Mouse (Mus musculus) MEL (cell line): ENCODE measurements around the gene Irs2. TPM values are rescaled to one million over a fixed set of nuclear protein-coding genes. Genes with fewer than 3 reads are reported as not detected.

Source experiments
- DNase-seq: peaks from one replicate; pipeline ENCODE4 v3.0.0; 2011; ENCODE audit warnings: low read depth, low spot score
- H3K27ac ChIP-seq: 2 replicates; pipeline ENCODE4 v1.5.1; 2012; ENCODE audit warnings: low read depth, mild to moderate bottlenecking, control low read depth, low read length, moderate library complexity; ENCODE audit not compliant: control insufficient read depth
- H3K27me3 ChIP-seq, 2 experiments: fragments of 150-350 bp in 1 of 2; sonication (generic) in 1 of 2; 2 replicates each; pipeline ENCODE4 v1.6.1; 2012; ENCODE audit warnings: low read length in 2 of 2, mild to moderate bottlenecking in 2 of 2, improper control_type of control experiment in 1 of 2, moderate library complexity in 1 of 2; ENCODE audit not compliant: insufficient read depth in 2 of 2, control insufficient read depth in 1 of 2
- H3K36me3 ChIP-seq, 2 experiments: 2 replicates each; pipeline ENCODE4 v1.6.1; 2012 to 2014; ENCODE audit warnings: low read length in 2 of 2, improper control_type of control experiment in 1 of 2, inconsistent platforms in 1 of 2, mild to moderate bottlenecking in 1 of 2; ENCODE audit not compliant: insufficient read depth in 2 of 2, control insufficient read depth in 1 of 2
- H3K4me1 ChIP-seq, 2 experiments: fragments of 150-350 bp in 1 of 2; sonication (generic) in 1 of 2; 2 replicates each; pipeline ENCODE4 v1.6.1; 2012; ENCODE audit warnings: low read length in 2 of 2, improper control_type of control experiment in 1 of 2, mild to moderate bottlenecking in 1 of 2; ENCODE audit not compliant: insufficient read depth in 2 of 2, control insufficient read depth in 1 of 2
- H3K4me3 ChIP-seq, 2 experiments: fragments of 150-350 bp in 1 of 2; sonication (generic) in 1 of 2; 2 replicates each; pipeline ENCODE4 v1.5.1; 2012; ENCODE audit warnings: low read depth in 2 of 2, low read length in 2 of 2, mild to moderate bottlenecking in 2 of 2, moderate library complexity in 2 of 2, control low read depth in 1 of 2, improper control_type of control experiment in 1 of 2; ENCODE audit not compliant: control insufficient read depth in 1 of 2, insufficient read depth in 1 of 2
- H3K79me2 ChIP-seq: 2 replicates; pipeline ENCODE4 v1.6.1; 2012; ENCODE audit warnings: mild to moderate bottlenecking, low read length, moderate library complexity; ENCODE audit not compliant: control insufficient read depth, poor library complexity, insufficient read depth
- H3K9ac ChIP-seq: 2 replicates; pipeline ENCODE4 v1.6.1; 2012; ENCODE audit warnings: low read depth, mild to moderate bottlenecking, control low read depth, low read length, moderate library complexity; ENCODE audit not compliant: control insufficient read depth, poor library complexity, severe bottlenecking
- H3K9me3 ChIP-seq: fragments of 150-350 bp; sonication (generic); replicated peaks from 2 replicates; pipeline ENCODE4 v1.6.1; 2012; ENCODE audit warnings: mild to moderate bottlenecking, low read length, improper control_type of control experiment, moderate library complexity; ENCODE audit not compliant: insufficient read depth
- CHD1 ChIP-seq: IDR thresholded peaks from 2 replicates; pipeline ENCODE4 v1.6.1; 2012; ENCODE audit warnings: low read depth, mild to moderate bottlenecking, inconsistent platforms, low read length, improper control_type of control experiment
- EP300 ChIP-seq, 2 experiments: IDR thresholded peaks; 2 replicates each; pipeline ENCODE4 v1.6.1; 2011; ENCODE audit warnings: improper control_type of control experiment in 2 of 2, low read length in 2 of 2, low read depth in 1 of 2, mild to moderate bottlenecking in 1 of 2
- ETS1 ChIP-seq: IDR thresholded peaks from 2 replicates; pipeline ENCODE4 v1.6.1; 2012; ENCODE audit warnings: low read depth, mild to moderate bottlenecking, inconsistent platforms, low read length, improper control_type of control experiment, moderate library complexity
- MAFK ChIP-seq: IDR thresholded peaks from 2 replicates; pipeline ENCODE4 v1.6.1; 2011; ENCODE audit warnings: low read depth, mild to moderate bottlenecking, low read length, improper control_type of control experiment, borderline replicate concordance
- MAX ChIP-seq: IDR thresholded peaks from 2 replicates; pipeline ENCODE4 v1.6.1; 2011; ENCODE audit warnings: low read length, improper control_type of control experiment
- MAZ ChIP-seq: IDR thresholded peaks from 2 replicates; pipeline ENCODE4 v1.6.1; 2012; ENCODE audit warnings: low read depth, mild to moderate bottlenecking, inconsistent platforms, low read length, improper control_type of control experiment
- MEF2A ChIP-seq: IDR thresholded peaks from 2 replicates; pipeline ENCODE4 v1.6.1; 2014; ENCODE audit warnings: low read depth, mild to moderate bottlenecking, inconsistent platforms, low read length, improper control_type of control experiment; ENCODE audit not compliant: poor library complexity, insufficient replicate concordance, severe bottlenecking; ENCODE audit errors: extremely low read depth
- MYB ChIP-seq: IDR thresholded peaks from 2 replicates; pipeline ENCODE4 v1.6.1; 2011; ENCODE audit warnings: mild to moderate bottlenecking, low read depth, low read length, improper control_type of control experiment
- MYC ChIP-seq: IDR thresholded peaks from 2 replicates; pipeline ENCODE4 v1.6.1; 2011; ENCODE audit warnings: low read depth, mild to moderate bottlenecking, low read length, improper control_type of control experiment, moderate library complexity
- POLR2A ChIP-seq, 2 experiments: IDR thresholded peaks; 2 replicates each; pipeline ENCODE4 v1.6.1; 2011 to 2012; ENCODE audit warnings: low read length in 2 of 2, mild to moderate bottlenecking in 2 of 2, control low read depth in 1 of 2, improper control_type of control experiment in 1 of 2, low read depth in 1 of 2, moderate library complexity in 1 of 2; ENCODE audit not compliant: control insufficient read depth in 1 of 2, insufficient read depth in 1 of 2, poor library complexity in 1 of 2
- POLR2AphosphoS2 ChIP-seq: IDR thresholded peaks from 2 replicates; pipeline ENCODE4 v1.6.1; 2011; ENCODE audit warnings: low read length, improper control_type of control experiment
- POLR2AphosphoS5 ChIP-seq: IDR thresholded peaks from 2 replicates; pipeline ENCODE4 v1.6.1; 2012; ENCODE audit warnings: low read depth, borderline replicate concordance, mild to moderate bottlenecking, inconsistent platforms, low read length, moderate library complexity, mixed read lengths
- SIN3A ChIP-seq: IDR thresholded peaks from 2 replicates; pipeline ENCODE4 v1.6.1; 2012; ENCODE audit warnings: low read length, improper control_type of control experiment, inconsistent platforms
- TCF12 ChIP-seq: IDR thresholded peaks from 2 replicates; pipeline ENCODE4 v1.6.1; 2014; ENCODE audit warnings: low read depth, mild to moderate bottlenecking, inconsistent platforms, low read length, improper control_type of control experiment, moderate library complexity
- UBTF ChIP-seq: IDR thresholded peaks from 2 replicates; pipeline ENCODE4 v1.6.1; 2012; ENCODE audit warnings: low read depth, mild to moderate bottlenecking, inconsistent platforms, low read length, improper control_type of control experiment, moderate library complexity, borderline replicate concordance; ENCODE audit not compliant: insufficient read depth
- USF1 ChIP-seq: IDR thresholded peaks from 2 replicates; pipeline ENCODE4 v1.6.1; 2014; ENCODE audit warnings: low read depth, mild to moderate bottlenecking, inconsistent platforms, low read length, improper control_type of control experiment, moderate library complexity
- USF2 ChIP-seq, 2 experiments: IDR thresholded peaks; 2 replicates each; pipeline ENCODE4 v1.6.1; 2011 to 2012; ENCODE audit warnings: improper control_type of control experiment in 2 of 2, low read length in 2 of 2, borderline replicate concordance in 1 of 2, inconsistent platforms in 1 of 2, low read depth in 1 of 2, mild to moderate bottlenecking in 1 of 2; ENCODE audit not compliant: insufficient read depth in 1 of 2
- ZC3H11A ChIP-seq: IDR thresholded peaks from 2 replicates; pipeline ENCODE4 v1.6.1; 2012; ENCODE audit warnings: low read depth, mild to moderate bottlenecking, inconsistent platforms, low read length, improper control_type of control experiment
- ZNF384 ChIP-seq: IDR thresholded peaks from 2 replicates; pipeline ENCODE4 v1.6.1; 2012; ENCODE audit warnings: low read depth, mild to moderate bottlenecking, inconsistent platforms, low read length, improper control_type of control experiment
- polyA plus RNA-seq, 2 experiments: library from polyadenylated mRNA; stranded (reverse) in 1 of 2; unstranded in 1 of 2; fragments of >175 nt in 1 of 2; fragments of >200 nt in 1 of 2; gene quantifications; 2 replicates each; pipeline versions ENCODE4 v1.2.1 to v1.2.4; 2012; ENCODE audit warnings: low replicate concordance in 2 of 2, low read depth in 1 of 2; ENCODE audit not compliant: insufficient read length in 2 of 2, insufficient read depth in 1 of 2, missing spikeins in 1 of 2
- total RNA-seq: library from RNA; depleted of rRNA; stranded (reverse); fragments of 300-350 nt; gene quantifications from 2 replicates; pipeline ENCODE4 v1.2.3, GENCODE M21; 2012

Gene Irs2
- total and polyA plus RNA-seq, 3 experiments = 16.4 to 23.1 TPM; not detected in 1

GRCm38 (mm10) chr8:11055557-11056174 is 47.4 kb upstream of the Irs2 start:
- DNase-seq = no peak
- H3K9ac ChIP-seq = no peak overlapping the region
- H3K4me3 ChIP-seq = no peak overlapping the region
- H3K36me3 ChIP-seq = no peaks in the 10 kb centered on the region
- no peaks in the 10 kb centered on the region for H3K27me3 ChIP-seq
- no peak overlapping the region for H3K27ac ChIP-seq
- no peaks in the 10 kb centered on the region for H3K79me2 ChIP-seq
- no peaks in the 10 kb centered on the region for H3K9me3 ChIP-seq
- H3K4me1 ChIP-seq = no peaks in the 10 kb centered on the region
- no peak for TF ChIP-seq UBTF
- no peak for TF ChIP-seq ZNF384
- TF ChIP-seq MEF2A = no peak
- TF ChIP-seq POLR2AphosphoS5 = no peak
- TF ChIP-seq ZC3H11A = no peak
- TF ChIP-seq, all 39 proteins: peak for 0

- Histone ChIP-seq H3K4me1 (no peaks in the 10 kb centered on the region), H3K9ac (no peak overlapping the region), H3K36me3 (no peaks in the 10 kb centered on the region), H3K27me3 (peaks cover 0 to 3% of the 10 kb centered on the region in 2 experiments; a peak in 1 of 4 replicates), H3K79me2 (no peaks in the 10 kb centered on the region), H3K27ac (no peak overlapping the region), H3K4me3 (no peak overlapping the region), H3K9me3 (no peaks in the 10 kb centered on the region)
- DNase-seq = no peak
- TF ChIP-seq CHD1 = no peak
- no peak for TF ChIP-seq USF1
- TF ChIP-seq POLR2AphosphoS2 = no peak
- TF ChIP-seq UBTF = no peak
- TF ChIP-seq ETS1 = no peak
- no peak for TF ChIP-seq SIN3A
- no peak for TF ChIP-seq MAX
- TF ChIP-seq POLR2A (IDR thresholded peaks at IDR 0.05; ENCODE audit: control insufficient read depth in 1 of 2, insufficient read depth in 1 of 2, low read depth in 1 of 2, low read length in 2 of 2, poor library complexity in 1 of 2) = no peak
- no peak for TF ChIP-seq ZNF384
- no peak for TF ChIP-seq POLR2AphosphoS5
- no peak for TF ChIP-seq ZC3H11A
- no peak for TF ChIP-seq MYC
- TF ChIP-seq TCF12 = no peak
- no peak for TF ChIP-seq MEF2A
- no peak for TF ChIP-seq MYB
- TF ChIP-seq USF2 (IDR thresholded peaks at IDR 0.05; ENCODE audit: borderline replicate concordance in 1 of 2, insufficient read depth in 1 of 2, low read depth in 1 of 2, low read length in 2 of 2) = no peak
- TF ChIP-seq MAFK = no peak
- TF ChIP-seq MAZ = no peak
- no peak for TF ChIP-seq EP300 (IDR thresholded peaks at IDR 0.05; ENCODE audit: low read depth in 1 of 2, low read length in 2 of 2)
These were observed 41.6 kb upstream of the Irs2 start for GRCm38 (mm10) chr8:11049835-11050234.
